Mouse (Mus musculus): ENCODE measurements around the gene Kcnma1. TPM values are rescaled to one million over a fixed set of nuclear protein-coding genes. Genes with fewer than 3 reads are reported as not detected.
A peak's percentile ranks its signal among the peaks of the same experiment; 100 is the strongest.

Gene Kcnma1
- total and polyA plus RNA-seq, 3 experiments = not detected

DNA sequence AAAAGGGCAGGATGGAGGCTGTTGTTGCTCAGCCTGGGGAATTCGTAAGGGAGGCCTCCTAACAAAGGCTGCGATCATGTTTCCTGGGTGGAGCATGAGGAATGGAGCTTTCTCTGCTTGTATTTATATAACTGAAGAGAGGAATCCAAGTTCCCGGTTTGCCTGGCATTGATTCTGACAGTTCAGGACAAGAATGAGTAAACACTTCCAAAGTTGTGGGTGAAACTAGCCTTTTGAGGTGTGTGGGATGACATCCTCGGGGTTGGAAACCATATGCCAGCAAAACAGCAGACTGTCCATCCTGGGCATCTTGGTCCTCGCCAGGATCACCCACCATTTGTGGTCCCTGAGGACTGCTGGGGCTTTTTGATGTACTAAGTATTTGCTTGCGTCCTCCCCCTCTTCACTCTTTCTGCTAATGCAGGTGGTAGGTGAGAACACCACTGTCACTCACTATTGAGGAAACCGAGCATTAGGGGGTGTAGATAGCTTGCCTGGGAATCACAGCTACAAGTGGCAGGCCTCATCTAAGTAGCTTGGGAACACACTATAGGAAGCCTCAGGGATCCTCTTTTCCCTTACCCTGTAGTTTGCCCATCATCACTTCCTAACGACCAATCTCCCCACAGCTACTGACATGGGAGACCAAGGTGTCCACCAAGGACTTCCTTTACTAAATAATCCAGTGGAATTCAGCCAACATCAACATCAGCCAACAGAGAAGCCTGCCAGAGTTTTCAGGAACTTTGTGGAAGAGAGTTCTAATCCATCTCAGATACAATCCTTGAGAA is 482.4 kb downstream of the Kcnma1 start:
- Histone ChIP-seq H3K4me3 (ENCODE audit: control insufficient read depth in 1 of 2, insufficient read depth in 1 of 2, low read depth in 2 of 2, low read length in 2 of 2) (no peak overlapping the region), H3K9ac (ENCODE audit: control insufficient read depth, low read depth, low read length, poor library complexity, severe bottlenecking) (no peak overlapping the region), H3K36me3 (ENCODE audit: control insufficient read depth in 1 of 2, insufficient read depth in 2 of 2, low read length in 2 of 2) (no peaks in the 10 kb centered on the region), H3K79me2 (ENCODE audit: control insufficient read depth, insufficient read depth, low read length, poor library complexity) (no peaks in the 10 kb centered on the region), H3K4me1 (ENCODE audit: control insufficient read depth in 1 of 2, insufficient read depth in 2 of 2, low read length in 2 of 2) (no peaks in the 10 kb centered on the region), H3K27me3 (ENCODE audit: control insufficient read depth in 1 of 2, insufficient read depth in 2 of 2, low read length in 2 of 2) (no peaks in the 10 kb centered on the region), H3K9me3 (replicated peaks; ENCODE audit: insufficient read depth, low read length) (no peaks in the 10 kb centered on the region), H3K27ac (ENCODE audit: control insufficient read depth, low read depth, low read length) (no peak overlapping the region)
- no peak for TF ChIP-seq MAZ (IDR thresholded peaks at IDR 0.05; ENCODE audit: low read depth, low read length)
- no peak for TF ChIP-seq MYC (IDR thresholded peaks at IDR 0.05; ENCODE audit: low read depth, low read length)
- no peak for TF ChIP-seq MAFK (IDR thresholded peaks at IDR 0.05; ENCODE audit: borderline replicate concordance, low read depth, low read length)
- no peak for TF ChIP-seq MYB (IDR thresholded peaks at IDR 0.05; ENCODE audit: low read depth, low read length)
- no peak for TF ChIP-seq ELF1 (IDR thresholded peaks at IDR 0.05; ENCODE audit: low read depth, low read length)
- TF ChIP-seq UBTF (IDR thresholded peaks at IDR 0.05; ENCODE audit: borderline replicate concordance, insufficient read depth, low read depth, low read length) = no peak
- no peak for TF ChIP-seq TAL1 (IDR thresholded peaks at IDR 0.05; ENCODE audit: low read length)
- no peak for DNase-seq (ENCODE audit: low read depth, low spot score)

DNA sequence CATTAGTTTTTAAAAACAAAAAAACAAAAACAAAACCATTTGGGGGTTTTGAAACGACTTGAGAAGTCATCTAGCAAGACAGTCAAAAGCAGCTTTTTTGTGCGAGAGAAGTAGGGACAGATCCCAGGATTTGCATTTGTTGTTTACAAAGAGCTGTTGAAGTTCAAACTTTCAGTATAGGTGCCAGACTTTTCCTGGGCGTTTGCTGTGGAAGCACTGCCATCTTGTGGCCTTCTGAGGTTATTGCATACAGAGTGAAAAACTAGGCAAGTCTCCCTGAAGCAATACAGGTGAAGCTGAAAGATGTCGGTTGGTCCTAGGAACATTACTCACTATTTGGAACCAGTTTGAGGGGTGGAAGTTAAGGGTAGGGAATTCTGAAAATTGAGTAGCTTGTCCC is 484.6 kb downstream of the Kcnma1 start:
- peak; percentile 52 for DNase-seq (ENCODE audit: low read depth, low spot score)
- H3K79me2 ChIP-seq (ENCODE audit: control insufficient read depth, insufficient read depth, low read length, poor library complexity) = no peaks in the 10 kb centered on the region
- TF ChIP-seq RAD21 (IDR thresholded peaks at IDR 0.05; ENCODE audit: low read depth, low read length) = peak; percentile 88
- no peak for TF ChIP-seq MYB (IDR thresholded peaks at IDR 0.05; ENCODE audit: low read depth, low read length)
- TF ChIP-seq POLR2AphosphoS2 (IDR thresholded peaks at IDR 0.05; ENCODE audit: low read length) = no peak
- peak; percentile 39; the same call in 1 of the 2 replicates for TF ChIP-seq ZC3H11A (IDR thresholded peaks at IDR 0.05; ENCODE audit: low read depth, low read length)
- TF ChIP-seq SIN3A (IDR thresholded peaks at IDR 0.05; ENCODE audit: low read length) = no peak
- TF ChIP-seq TCF12 (IDR thresholded peaks at IDR 0.05; ENCODE audit: low read depth, low read length) = no peak
- TF ChIP-seq POLR2A (IDR thresholded peaks at IDR 0.05; ENCODE audit: control insufficient read depth in 1 of 2, insufficient read depth in 1 of 2, low read depth in 1 of 2, low read length in 2 of 2, poor library complexity in 1 of 2) = no peak
- no peak for TF ChIP-seq ZNF384 (IDR thresholded peaks at IDR 0.05; ENCODE audit: low read depth, low read length)
- peak; percentile 70 to 79 (median 73) for TF ChIP-seq CTCF (IDR thresholded peaks at IDR 0.05 in 2 of 3, conservative IDR thresholded peaks at IDR 0.05 in 1 of 3; ENCODE audit: control insufficient read depth in 1 of 3, insufficient read depth in 1 of 3, low read depth in 2 of 3, low read length in 3 of 3, poor library complexity in 1 of 3, severe bottlenecking in 1 of 3)
- TF ChIP-seq MYC (IDR thresholded peaks at IDR 0.05; ENCODE audit: low read depth, low read length) = no peak
- TF ChIP-seq SMC3 (IDR thresholded peaks at IDR 0.05; ENCODE audit: low read depth, low read length) = peak; percentile 65

More for the DNA sequence above, 484.6 kb downstream of the Kcnma1 start:
- Histone ChIP-seq H3K27me3 (ENCODE audit: control insufficient read depth in 1 of 2, insufficient read depth in 2 of 2, low read length in 2 of 2) (no peaks in the 10 kb centered on the region), H3K27ac (ENCODE audit: control insufficient read depth, low read depth, low read length) (no peak overlapping the region), H3K4me1 (ENCODE audit: control insufficient read depth in 1 of 2, insufficient read depth in 2 of 2, low read length in 2 of 2) (no peaks in the 10 kb centered on the region), H3K9ac (ENCODE audit: control insufficient read depth, low read depth, low read length, poor library complexity, severe bottlenecking) (no peak overlapping the region), H3K4me3 (ENCODE audit: control insufficient read depth in 1 of 2, insufficient read depth in 1 of 2, low read depth in 2 of 2, low read length in 2 of 2) (no peak overlapping the region), H3K9me3 (replicated peaks; ENCODE audit: insufficient read depth, low read length) (no peaks in the 10 kb centered on the region), H3K36me3 (ENCODE audit: control insufficient read depth in 1 of 2, insufficient read depth in 2 of 2, low read length in 2 of 2) (no peaks in the 10 kb centered on the region)

All from MEL (cell line).